Mouse (Mus musculus) lung, postnatal 10 days (tissue): Measurements from ENCODE around the gene Gm1113.

Experiments
- DNase-seq: peaks from one replicate; pipeline ENCODE4 v3.0.0; 2021

Gm1113 gene

DNA sequence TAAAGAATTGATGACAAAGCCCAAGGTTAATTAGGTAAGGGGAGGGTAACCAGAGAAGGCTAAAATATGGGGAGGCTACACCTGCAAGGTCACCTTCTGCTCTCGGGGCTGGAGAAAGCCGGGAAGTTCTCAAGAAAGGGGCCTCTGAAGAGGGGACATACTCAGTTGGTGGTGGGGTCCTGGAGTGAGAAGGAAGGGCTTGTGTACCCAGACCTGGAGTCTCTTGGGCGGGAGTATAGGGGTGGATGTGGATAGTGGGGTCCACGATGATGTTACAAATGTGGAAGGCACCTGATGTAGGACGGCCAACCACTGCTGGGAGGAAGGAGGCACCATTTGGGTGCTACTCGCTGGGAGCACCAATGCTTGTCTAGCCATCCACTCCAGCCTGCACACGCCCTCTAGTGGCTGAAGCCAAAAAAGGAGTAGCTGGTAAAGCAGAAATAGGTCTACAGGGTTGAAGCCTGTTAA lies 5.9 kb upstream of the Gm1113 start:
- DNase-seq = peak; percentile 79

GRCm38 (mm10) chr9:35523541-35523940 lies 5.5 kb upstream of the Gm1113 start:
- peak; percentile 60 for DNase-seq

GRCm38 (mm10) chr9:35522821-35523515 lies 4.9 kb upstream of the Gm1113 start:
- no peak for DNase-seq

DNA sequence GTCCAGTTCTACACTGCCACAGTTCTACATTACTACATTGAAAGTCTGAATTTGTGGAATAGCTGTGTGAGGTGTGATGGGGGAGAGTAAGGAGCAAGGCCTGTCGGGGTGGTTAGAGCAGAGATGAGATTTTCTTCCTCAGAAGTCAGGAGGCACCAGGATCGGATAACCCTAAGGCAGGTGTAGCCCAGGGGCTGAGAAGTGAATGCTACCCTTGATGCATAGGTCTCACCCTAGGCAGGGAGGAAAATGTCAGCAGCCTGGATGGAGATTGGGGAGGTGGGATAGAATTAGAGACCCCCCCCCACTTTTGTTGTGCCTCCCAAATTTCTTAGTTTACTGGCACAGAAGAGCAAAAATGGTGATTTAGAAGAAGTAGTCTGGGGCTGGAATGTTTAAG lies 4.2 kb upstream of the Gm1113 start:
- no peak for DNase-seq

- DNase-seq = no peak
These were observed 2.7 kb upstream of the Gm1113 start for GRCm38 (mm10) chr9:35520631-35521348.

- no peak for DNase-seq
These were observed 1.4 kb downstream of the Gm1113 start for GRCm38 (mm10) chr9:35516711-35517110.

DNA sequence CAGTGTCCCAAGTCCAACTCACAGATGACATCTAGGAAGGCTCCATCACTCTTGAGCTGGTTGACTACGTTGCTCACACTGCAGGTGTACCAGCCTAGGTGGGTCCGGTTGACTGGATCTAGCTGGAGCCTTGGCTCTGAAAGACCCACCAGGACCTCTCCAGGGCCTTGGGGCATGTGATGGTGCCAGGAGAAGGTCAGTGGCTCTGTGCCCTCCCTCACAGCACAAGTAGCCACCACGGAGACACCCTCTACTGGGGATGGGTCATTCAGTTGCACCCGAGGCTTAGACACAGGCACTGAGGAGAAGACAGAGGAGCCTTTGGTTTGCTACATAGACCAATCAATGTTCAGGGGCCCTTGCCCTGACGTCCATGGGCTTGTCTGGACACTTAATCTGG lies 1.9 kb downstream of the Gm1113 start:
- no peak for DNase-seq

DNA sequence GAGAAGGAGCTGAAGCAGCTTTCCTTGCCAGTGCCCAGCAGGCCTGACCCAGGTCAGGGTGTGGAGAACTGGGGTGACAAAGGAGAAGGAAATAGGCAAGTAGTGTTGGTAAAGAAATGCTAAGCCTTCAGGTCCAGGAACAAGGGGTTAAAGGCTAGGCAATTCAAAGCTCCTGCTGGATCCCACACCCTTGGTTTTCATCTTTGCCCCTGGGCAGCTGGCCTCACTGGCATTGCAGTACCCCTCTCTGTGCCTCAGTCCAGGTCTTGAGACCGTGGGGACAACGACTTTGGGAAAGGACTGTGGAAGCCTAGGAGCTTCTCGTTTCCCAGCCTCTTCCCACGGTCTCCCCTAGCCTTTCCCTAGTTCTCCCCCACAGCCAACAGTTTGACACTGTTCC lies 4.2 kb downstream of the Gm1113 start:
- no peak for DNase-seq

DNA sequence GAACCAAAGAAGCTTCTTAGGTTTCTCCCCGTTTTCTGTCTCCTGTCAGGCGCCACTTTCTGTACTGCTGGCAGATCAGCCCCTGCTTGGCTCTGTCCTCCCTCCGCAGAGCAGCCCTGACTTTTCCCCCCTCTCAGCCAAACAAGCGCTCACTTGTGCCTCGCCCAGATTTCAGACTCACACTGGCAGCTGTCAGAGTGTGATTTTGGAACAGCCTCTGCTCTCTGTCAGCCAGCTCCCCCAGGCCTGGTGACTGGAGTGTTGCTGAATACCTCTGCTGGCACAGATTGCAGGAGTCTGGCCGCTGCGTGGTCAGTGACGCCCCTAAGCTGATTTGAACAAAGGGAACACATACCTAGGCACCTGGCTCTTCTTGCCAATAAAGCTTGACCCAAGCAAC lies 9.8 kb downstream of the Gm1113 start:
- peak; percentile 72 for DNase-seq

- no peak for DNase-seq
These were observed 15.6 kb downstream of the Gm1113 start for GRCm38 (mm10) chr9:35502361-35503000.

DNA sequence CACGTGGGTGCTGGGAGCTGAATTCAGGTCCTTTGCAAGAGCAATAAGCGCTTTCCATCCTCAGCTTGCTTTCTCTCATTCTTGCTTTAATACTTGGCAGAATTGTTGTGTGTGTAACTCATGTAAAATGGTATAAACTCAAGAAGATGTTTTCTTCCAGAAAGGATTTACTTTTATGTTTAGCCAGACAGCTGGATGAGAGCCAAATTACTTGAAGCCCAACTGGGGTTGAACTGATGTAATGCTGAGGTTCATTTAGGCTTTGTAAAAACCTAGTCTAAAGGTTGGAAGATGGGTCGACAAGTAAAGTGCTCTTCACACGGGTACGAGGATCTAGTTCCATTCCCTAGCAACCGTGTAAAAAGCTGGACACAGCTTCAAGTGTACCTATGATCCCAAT lies 18.1 kb downstream of the Gm1113 start:
- no peak for DNase-seq

DNA sequence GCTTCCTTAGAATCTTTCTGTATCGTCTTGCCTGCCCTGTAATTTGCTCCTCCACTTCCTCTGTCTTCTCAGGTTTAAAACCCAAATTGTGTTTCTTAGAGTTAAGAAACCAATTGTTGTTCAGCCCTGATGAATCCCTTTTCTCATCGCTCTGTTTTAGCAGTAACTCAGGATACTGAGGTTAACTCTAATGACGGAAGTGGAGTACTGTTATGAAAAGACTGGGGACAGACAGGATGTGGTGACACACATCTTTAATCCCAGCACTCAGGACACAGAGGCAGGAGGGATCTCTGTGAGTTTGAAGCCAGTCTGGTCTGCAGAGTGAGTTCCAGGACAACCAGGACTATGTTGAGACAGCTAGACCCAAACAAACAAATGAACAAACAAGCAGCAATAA lies 22.6 kb downstream of the Gm1113 start:
- no peak for DNase-seq

DNA sequence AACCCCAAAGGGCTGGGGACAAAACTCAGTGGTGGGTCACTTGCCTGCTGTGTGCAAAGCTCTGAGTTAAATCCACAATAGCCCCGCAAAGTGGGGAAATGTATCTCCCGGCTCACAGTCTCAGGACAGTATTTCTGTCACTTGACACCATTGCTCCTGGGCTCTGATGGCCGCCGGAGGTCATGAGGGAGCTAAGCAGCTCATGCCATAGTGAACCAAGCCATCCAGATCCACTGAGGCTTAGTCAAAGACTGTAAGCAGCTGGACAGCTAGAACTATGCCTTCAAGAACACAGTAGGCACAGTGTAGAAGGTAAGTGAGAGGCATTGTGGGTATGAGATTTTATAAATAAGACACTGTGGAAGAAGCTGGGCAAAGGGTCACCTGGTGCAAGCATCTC lies 23.1 kb downstream of the Gm1113 start:
- no peak for DNase-seq

- DNase-seq = no peak
These were observed 24.4 kb downstream of the Gm1113 start for GRCm38 (mm10) chr9:35493733-35494092.

DNA sequence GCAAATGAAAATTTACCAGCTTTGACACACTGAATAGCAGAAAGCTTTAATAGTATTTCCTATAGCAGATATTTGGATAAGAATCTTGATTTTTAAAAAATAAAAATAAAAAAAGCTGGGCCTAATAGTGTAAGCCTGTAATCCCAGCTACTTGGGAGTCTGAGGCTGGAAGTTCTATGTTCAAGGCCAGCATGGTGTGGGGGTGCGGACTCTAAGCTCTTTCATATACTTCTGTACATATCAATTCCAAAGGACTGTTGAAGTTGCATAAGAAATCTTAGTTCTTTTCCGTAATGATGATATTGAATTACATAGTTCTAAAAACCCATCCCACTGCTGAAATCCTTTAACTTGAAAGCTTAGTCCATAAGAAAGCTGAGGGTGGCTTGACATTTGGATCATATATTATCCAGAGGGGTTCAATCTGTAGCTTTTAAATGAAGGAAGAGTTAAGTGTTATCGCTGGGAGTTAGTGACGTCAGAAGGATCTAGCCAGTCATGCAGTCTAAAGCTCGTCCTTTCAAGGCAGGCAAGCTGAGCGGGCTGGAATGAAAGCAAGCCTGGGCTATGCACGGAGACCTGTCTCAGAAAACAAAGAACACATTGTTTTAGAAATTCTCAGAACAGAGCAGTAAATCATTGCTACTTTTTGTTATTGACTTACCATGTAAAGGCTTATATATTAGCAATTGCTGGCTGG lies 24.9 kb downstream of the Gm1113 start:
- DNase-seq = no peak

- DNase-seq = no peak
These were observed 26.8 kb downstream of the Gm1113 start for GRCm38 (mm10) chr9:35491109-35491866.

DNA sequence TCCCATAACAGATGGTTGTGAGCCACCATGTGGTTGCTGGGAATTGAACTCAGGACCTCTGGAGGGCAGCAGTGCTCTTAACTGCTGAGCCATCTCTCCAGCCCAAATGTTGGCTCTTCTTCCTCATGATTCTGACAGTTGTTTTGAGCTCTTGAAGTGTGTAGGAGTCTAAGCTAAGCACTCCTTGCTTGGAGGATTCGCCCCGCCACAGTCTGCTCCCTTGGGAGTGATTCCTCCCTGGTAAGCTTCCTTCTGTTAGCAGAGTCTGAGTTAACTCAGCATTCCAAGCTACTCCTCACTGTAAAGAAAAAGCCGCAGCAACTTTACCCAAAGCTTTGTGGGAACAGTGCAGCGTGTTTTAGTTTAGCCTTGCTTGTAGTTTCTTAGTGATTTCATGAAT lies 29.6 kb downstream of the Gm1113 start:
- DNase-seq = no peak

- DNase-seq = no peak
These were observed 31.5 kb downstream of the Gm1113 start for GRCm38 (mm10) chr9:35486616-35487015.

DNA sequence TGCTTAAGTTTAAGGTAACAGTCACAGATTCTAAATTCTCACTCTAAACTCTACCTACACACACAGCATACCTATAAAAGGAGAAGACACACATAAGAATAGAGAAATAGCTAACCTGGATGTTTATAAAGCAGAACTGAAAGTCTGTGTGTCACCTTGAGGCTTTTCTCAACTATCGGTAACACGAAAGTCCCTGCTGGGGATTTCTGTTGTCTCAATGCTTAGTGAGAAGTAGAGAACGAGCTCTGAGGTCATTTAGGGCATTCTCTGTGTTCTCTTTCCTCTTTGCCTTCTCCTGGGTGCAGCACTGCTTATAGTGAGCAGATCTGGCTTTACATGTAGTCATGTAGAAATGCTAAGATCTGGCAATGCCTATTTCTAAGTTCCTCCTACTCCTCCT lies 34.1 kb downstream of the Gm1113 start:
- DNase-seq = no peak

- no peak for DNase-seq
These were observed 35.8 kb downstream of the Gm1113 start for GRCm38 (mm10) chr9:35482014-35482898.

DNA sequence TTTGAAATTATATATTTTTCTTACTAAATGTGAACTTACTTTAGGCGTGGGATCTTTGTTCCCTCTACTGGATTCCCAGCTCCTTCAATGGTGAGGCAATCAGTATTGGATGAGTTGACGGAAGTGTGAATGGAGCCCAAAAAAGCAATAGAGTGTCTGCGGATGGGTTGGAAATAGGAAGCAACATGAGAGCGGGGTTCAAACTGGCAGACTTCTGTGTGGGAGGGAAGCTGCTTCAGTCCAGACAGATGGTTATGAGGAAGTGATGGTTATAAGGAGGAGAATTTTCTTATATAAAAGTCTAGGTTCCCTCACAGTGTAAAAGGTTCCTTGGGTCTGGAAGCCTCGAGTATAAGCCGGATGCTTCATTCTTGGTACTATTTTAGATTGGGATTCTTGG lies 38.6 kb downstream of the Gm1113 start:
- no peak for DNase-seq

DNA sequence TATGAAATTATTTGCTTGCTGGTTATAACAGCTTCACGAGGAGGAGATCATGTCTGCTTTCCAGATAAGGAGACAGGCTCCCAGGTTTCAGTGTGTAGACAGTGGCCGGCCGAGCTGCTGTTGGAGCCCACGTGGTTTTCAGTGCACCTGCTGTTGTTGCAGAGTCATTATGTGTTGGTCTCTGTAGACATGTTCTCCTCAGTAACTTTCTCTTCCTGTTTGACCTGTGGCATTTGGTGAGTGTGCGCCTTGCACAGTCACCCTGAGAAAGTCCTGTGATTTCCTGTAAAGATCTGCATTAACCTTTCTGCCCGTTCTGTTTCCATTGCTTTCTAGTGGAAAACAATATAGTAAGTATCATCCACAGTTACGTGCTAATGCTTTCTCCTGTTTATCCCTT lies 42.7 kb downstream of the Gm1113 start:
- no peak for DNase-seq
